Mouse (Mus musculus) brain, embryonic 14.5 days (tissue): Measurements from ENCODE around the gene Fuca2.

Experiments
- CTCF ChIP-seq: fragments of 200-500 bp; IDR thresholded peaks from 2 replicates; pipeline ENCODE4 v1.5.1; 2012; ENCODE audit warnings: inconsistent platforms, mild to moderate bottlenecking, moderate library complexity, borderline replicate concordance; ENCODE audit not compliant: insufficient read depth, insufficient read length; ENCODE audit errors: extremely low read depth
- POLR2A ChIP-seq: fragments of 200-500 bp; IDR thresholded peaks from 2 replicates; pipeline ENCODE4 v1.6.1; 2012; ENCODE audit warnings: mild to moderate bottlenecking, inconsistent platforms, borderline replicate concordance; ENCODE audit not compliant: poor library complexity, insufficient read depth, insufficient read length, severe bottlenecking; ENCODE audit errors: extremely low read depth

GRCm38 (mm10) chr10:13565080-13565448 is 65.7 kb downstream of the Fuca2 start:
- TF ChIP-seq POLR2A (no peak), CTCF (no peak)
